Mouse (Mus musculus) thymus, adult 2 months (tissue): ENCODE measurements at regions not wholly inside any gene's neighbourhood (a gene's known extent, or its start where the extent isn't known, plus 50 kb on each side); places are given as distances from the start of the nearest gene placed in this dataset.

Source experiments
- CTCF ChIP-seq: fragments of 200-500 bp; IDR thresholded peaks from 2 replicates; pipeline ENCODE4 v1.5.1; 2012; ENCODE audit warnings: mild to moderate bottlenecking, control low read depth, low read length, moderate library complexity, borderline replicate concordance; ENCODE audit not compliant: control insufficient read depth, poor library complexity, insufficient read depth; ENCODE audit errors: extremely low read depth
- POLR2A ChIP-seq: fragments of 200-500 bp; IDR thresholded peaks from 2 replicates; pipeline ENCODE4 v1.6.1; 2012; ENCODE audit warnings: mild to moderate bottlenecking, low read length, control low read depth, moderate library complexity; ENCODE audit not compliant: control insufficient read depth, poor library complexity, insufficient read depth; ENCODE audit errors: extremely low read depth

DNA sequence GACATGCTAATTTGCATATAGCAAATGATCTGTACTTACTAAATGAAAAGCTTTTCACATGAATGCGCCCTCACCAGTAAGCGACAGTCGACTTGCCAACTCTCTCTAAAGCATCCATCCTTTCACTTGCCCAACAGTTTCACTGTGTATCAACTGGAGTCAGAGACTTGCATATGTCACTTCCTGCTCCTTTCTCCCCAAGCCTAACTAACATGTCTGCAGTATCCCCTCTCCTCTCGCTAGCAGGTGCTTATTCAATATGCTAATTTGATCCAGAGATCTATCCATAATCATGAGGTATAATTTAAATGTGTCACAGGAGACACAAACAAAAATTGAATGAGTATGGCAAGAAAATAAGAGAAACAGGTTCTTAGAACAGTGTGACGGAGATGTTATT, 364.9 kb upstream of the Trib2 start:
- no peak for TF ChIP-seq CTCF
- no peak for TF ChIP-seq POLR2A
